Mouse (Mus musculus): ENCODE results near the gene Cks2.

Gene Cks2

GRCm38 (mm10) chr13:51679332-51679731 lies 34.3 kb downstream of the Cks2 start:
- DNase-seq (ENCODE audit: low spot score) = no peak

- no peak for DNase-seq (ENCODE audit: low spot score)
Observed at GRCm38 (mm10) chr13:51681076-51681475, 36.0 kb downstream of the Cks2 start.

GRCm38 (mm10) chr13:51681634-51682033 lies 36.6 kb downstream of the Cks2 start:
- no peak for DNase-seq (ENCODE audit: low spot score)

- DNase-seq (ENCODE audit: low spot score) = no peak
Observed at GRCm38 (mm10) chr13:51685290-51685966, 40.4 kb downstream of the Cks2 start.

GRCm38 (mm10) chr13:51686966-51687365 lies 41.9 kb downstream of the Cks2 start:
- DNase-seq (ENCODE audit: low spot score) = no peak

GRCm38 (mm10) chr13:51688688-51689087 lies 43.7 kb downstream of the Cks2 start:
- no peak for DNase-seq (ENCODE audit: low spot score)

GRCm38 (mm10) chr13:51696481-51696880 lies 51.4 kb downstream of the Cks2 start:
- no peak for DNase-seq (ENCODE audit: low spot score)

- DNase-seq (ENCODE audit: low spot score) = no peak
Observed at GRCm38 (mm10) chr13:51697455-51697854, 52.4 kb downstream of the Cks2 start.

- DNase-seq (ENCODE audit: low spot score) = no peak
Observed at GRCm38 (mm10) chr13:51697897-51698296, 52.9 kb downstream of the Cks2 start.

- no peak for DNase-seq (ENCODE audit: low spot score)
Observed at GRCm38 (mm10) chr13:51698318-51698717, 53.3 kb downstream of the Cks2 start.
